Mouse (Mus musculus) midbrain, embryonic 12.5 days (tissue): ENCODE results near the gene Tex2. TPM values are rescaled to one million over a fixed set of nuclear protein-coding genes. Genes with fewer than 3 reads are reported as not detected.

Source experiments
- ATAC-seq: fragments of 200-750 bp; cut with Nextera tagmentation; 2 replicates; pipeline ENCODE4 v1.8.0; 2017; ENCODE audit warnings: low read depth, moderate TSS enrichment, moderate library complexity; ENCODE audit not compliant: low FRiP score
- H3K27ac ChIP-seq: fragments of 300-500 bp; sonication (generic); replicated peaks from 2 replicates; pipeline ENCODE4 v1.5.1; 2016; ENCODE audit warnings: mild to moderate bottlenecking
- H3K27me3 ChIP-seq: fragments of 300-500 bp; sonication (generic); 2 replicates; pipeline ENCODE4 v1.6.1; 2016; ENCODE audit warnings: mild to moderate bottlenecking
- H3K36me3 ChIP-seq: fragments of 300-500 bp; sonication (generic); 2 replicates; pipeline ENCODE4 v1.6.1; 2016
- H3K4me1 ChIP-seq: fragments of 300-500 bp; sonication (generic); 2 replicates; pipeline ENCODE4 v1.6.1; 2016
- H3K4me2 ChIP-seq: fragments of 300-500 bp; sonication (generic); replicated peaks from 2 replicates; pipeline ENCODE4 v1.6.1; 2016; ENCODE audit warnings: mild to moderate bottlenecking, moderate library complexity
- H3K4me3 ChIP-seq: fragments of 300-500 bp; sonication (generic); 2 replicates; pipeline ENCODE4 v1.5.1; 2016; ENCODE audit warnings: mild to moderate bottlenecking
- H3K9ac ChIP-seq: fragments of 300-500 bp; sonication (generic); replicated peaks from 2 replicates; pipeline ENCODE4 v1.6.1; 2016; ENCODE audit warnings: mild to moderate bottlenecking, moderate library complexity
- H3K9me3 ChIP-seq: fragments of 300-500 bp; sonication (generic); 2 replicates; pipeline ENCODE4 v1.6.1; 2016; ENCODE audit warnings: mild to moderate bottlenecking
- WGBS: fragments of 180-500 bp; shearing (Covaris S2); methylation state at CpG from one replicate; pipeline ENCODE4 v1.1.7; 2016; 5-methylcytosine and 5-hydroxymethylcytosine counted together
- polyA plus RNA-seq: library from polyadenylated mRNA; unstranded; fragments of >200 nt; fragmentation: Nextera tagmentation; extraction: Ambion mirVana; gene quantifications from 2 replicates; pipeline ENCODE4 v1.2.1, GENCODE M21; 2016

The Tex2 gene
- polyA plus RNA-seq, 1 experiment from 2014 or later, result 12.1 TPM

GRCm38 (mm10) chr11:106465545-106465903 is 147.7 kb downstream of the Tex2 start:
- WGBS, result 95% methylated on average over 1 of the region's 1 CpGs
- no peak overlapping the region for H3K4me3 ChIP-seq
- no peaks in the 10 kb centered on the region for H3K9me3 ChIP-seq
- no peak overlapping the region for H3K27ac ChIP-seq
- H3K36me3 ChIP-seq, result no peaks in the 10 kb centered on the region
- H3K4me1 ChIP-seq, result no peaks in the 10 kb centered on the region
- H3K9ac ChIP-seq, result no peak overlapping the region
- H3K27me3 ChIP-seq, result no peaks in the 10 kb centered on the region
- no peak for ATAC-seq
- no peak overlapping the region for H3K4me2 ChIP-seq

- H3K36me3 ChIP-seq, result no peaks in the 10 kb centered on the region
- 93% methylated on average over 4 of the region's 4 CpGs for WGBS
- no peak overlapping the region for H3K9ac ChIP-seq
- no peak overlapping the region for H3K4me2 ChIP-seq
- H3K4me3 ChIP-seq, result no peak overlapping the region
- no peak for ATAC-seq
- H3K27me3 ChIP-seq, result no peaks in the 10 kb centered on the region
- no peak overlapping the region for H3K27ac ChIP-seq
- H3K9me3 ChIP-seq, result no peaks in the 10 kb centered on the region
- H3K4me1 ChIP-seq, result no peaks in the 10 kb centered on the region
Observed at GRCm38 (mm10) chr11:106464681-106465544, 148.3 kb downstream of the Tex2 start.

- Histone ChIP-seq H3K9me3 (no peaks in the 10 kb centered on the region), H3K36me3 (no peaks in the 10 kb centered on the region), H3K27me3 (no peaks in the 10 kb centered on the region), H3K4me2 (no peak overlapping the region), H3K9ac (no peak overlapping the region), H3K4me1 (no peaks in the 10 kb centered on the region), H3K27ac (no peak overlapping the region), H3K4me3 (no peak overlapping the region)
- ATAC-seq, result no peak
- WGBS, result 65% methylated on average over 5 of the region's 5 CpGs
Observed at GRCm38 (mm10) chr11:106463845-106464244, 149.4 kb downstream of the Tex2 start.

GRCm38 (mm10) chr11:106462309-106462708 is 150.9 kb downstream of the Tex2 start:
- Histone ChIP-seq H3K4me2 (no peak overlapping the region), H3K27me3 (no peaks in the 10 kb centered on the region), H3K4me3 (no peak overlapping the region), H3K36me3 (no peaks in the 10 kb centered on the region), H3K4me1 (no peaks in the 10 kb centered on the region), H3K27ac (no peak overlapping the region), H3K9ac (no peak overlapping the region), H3K9me3 (no peaks in the 10 kb centered on the region)
- whole genome bisulfite sequencing, result 90% methylated on average over 3 of the region's 3 CpGs
- no peak for ATAC-seq

GRCm38 (mm10) chr11:106461145-106461932 is 151.9 kb downstream of the Tex2 start:
- Histone ChIP-seq H3K4me3 (no peak overlapping the region), H3K4me1 (no peaks in the 10 kb centered on the region), H3K4me2 (no peak overlapping the region), H3K36me3 (no peaks in the 10 kb centered on the region), H3K9ac (no peak overlapping the region), H3K27ac (no peak overlapping the region), H3K9me3 (no peaks in the 10 kb centered on the region), H3K27me3 (no peaks in the 10 kb centered on the region)
- WGBS, result 79% methylated on average over 5 of the region's 5 CpGs
- ATAC-seq, result no peak

GRCm38 (mm10) chr11:106460671-106461070 is 152.6 kb downstream of the Tex2 start:
- H3K27me3 ChIP-seq, result no peaks in the 10 kb centered on the region
- H3K9ac ChIP-seq, result no peak overlapping the region
- H3K36me3 ChIP-seq, result no peaks in the 10 kb centered on the region
- H3K9me3 ChIP-seq, result no peaks in the 10 kb centered on the region
- WGBS, result 96% methylated on average over 1 of the region's 1 CpGs
- H3K4me2 ChIP-seq, result no peak overlapping the region
- H3K27ac ChIP-seq, result no peak overlapping the region
- no peak for ATAC-seq
- no peak overlapping the region for H3K4me3 ChIP-seq
- H3K4me1 ChIP-seq, result no peaks in the 10 kb centered on the region

- Histone ChIP-seq H3K27ac (no peak overlapping the region), H3K4me1 (no peaks in the 10 kb centered on the region), H3K27me3 (no peaks in the 10 kb centered on the region), H3K36me3 (no peaks in the 10 kb centered on the region), H3K9me3 (no peaks in the 10 kb centered on the region), H3K9ac (no peak overlapping the region), H3K4me2 (no peak overlapping the region), H3K4me3 (no peak overlapping the region)
- 96% methylated on average over 4 of the region's 4 CpGs for WGBS
- ATAC-seq, result no peak
Observed at GRCm38 (mm10) chr11:106458540-106458939, 154.7 kb downstream of the Tex2 start.

Other genes with a start within 250 kb of the Tex2 start
- gene Prr29, start 248.0 kb downstream of the Tex2 start, polyA plus RNA-seq, result not detected in 2 replicates
- gene Icam2, start 225.3 kb downstream of the Tex2 start, polyA plus RNA-seq, result 8.7 and 12.5 TPM in 2 replicates
- gene Ern1, start 125.6 kb downstream of the Tex2 start, polyA plus RNA-seq, result 6.6 and 8.0 TPM in 2 replicates
- gene Pecam1, start 137.2 kb upstream of the Tex2 start, polyA plus RNA-seq, result 15.9 and 19.4 TPM in 2 replicates
- gene Milr1, start 137.8 kb upstream of the Tex2 start, polyA plus RNA-seq, result 0.72 and 1.7 TPM in 2 replicates
- gene Polg2, start 166.1 kb upstream of the Tex2 start, polyA plus RNA-seq, result 10.4 and 11.3 TPM in 2 replicates
- gene Ddx5, start 175.8 kb upstream of the Tex2 start, polyA plus RNA-seq, result 486 TPM in 2 replicates
- gene Cep95, start 175.8 kb upstream of the Tex2 start, polyA plus RNA-seq, result 22.8 and 25.6 TPM in 2 replicates